8 mouse cellular contexts compared by ENCODE assay signal in the genomic region with DNA sequence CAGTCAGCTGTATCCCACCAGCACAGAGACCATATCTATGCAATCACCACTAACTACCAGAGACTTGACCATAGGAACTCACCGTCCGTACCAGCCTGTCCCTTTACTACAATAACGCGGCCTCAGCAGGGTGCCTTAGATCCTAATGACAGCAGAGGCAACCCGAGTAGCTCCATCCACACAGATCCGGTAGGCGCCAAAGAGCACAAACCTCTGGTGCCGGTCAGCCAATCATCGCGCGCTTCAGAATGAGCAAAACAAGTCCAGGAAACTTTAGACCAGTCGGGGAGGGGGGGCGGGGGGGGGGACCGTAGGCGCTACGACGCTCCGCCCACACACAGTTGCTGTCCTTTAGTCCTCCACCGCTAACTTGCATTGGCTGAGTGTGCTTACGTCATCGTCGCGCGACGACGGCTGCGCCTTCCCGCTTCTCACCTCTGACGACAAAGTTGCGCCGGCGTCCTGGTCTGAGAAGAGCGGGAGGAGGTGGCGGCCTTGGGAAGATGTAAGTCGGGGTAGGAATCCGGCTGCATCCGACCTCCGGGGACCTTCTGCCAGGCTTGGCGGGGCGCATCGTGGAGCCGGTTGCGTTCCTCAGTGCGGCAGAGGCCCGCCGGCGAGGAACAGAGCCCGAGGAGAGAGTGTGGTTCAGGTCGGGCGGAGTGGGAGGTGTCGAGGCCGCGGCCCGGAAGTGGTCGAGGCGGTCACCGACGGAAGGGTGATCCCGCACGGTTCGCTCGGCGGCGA. TPM values are rescaled to one million over a fixed set of nuclear protein-coding genes. Genes with fewer than 3 reads are reported as not detected.
DNase-seq lines count a peak whose midpoint lies in the region; ATAC-seq lines count a peak whose summit lies in the region.

TSS of gene Rnps1 (plus strand) at position 336 of the 747 bp plus-strand sequence.

- peak within 1 kb of the TSS; percentile 72 for H3K4me3 ChIP-seq in lung, embryonic 16.5 days (ENCODE audit: low read length)

- peak; percentile 82 to 89 for ATAC-seq in hematopoietic stem cell, adult 5-6 weeks (replicated peaks in 1 of 2; ENCODE audit: insufficient read depth in 1 of 2, low FRiP score in 2 of 2, low TSS enrichment in 1 of 2, low read depth in 1 of 2, poor library complexity in 2 of 2, severe bottlenecking in 2 of 2)
- peak; percentile 97 for ATAC-seq in lung, embryonic 16.5 days (ENCODE audit: low read depth)

- H3K9ac ChIP-seq in lung, embryonic 16.5 days (ENCODE audit: low read length): peak within 1 kb of the TSS; percentile 82

- DNase-seq in MEL-GATA-1-ER (ENCODE audit: extremely low read depth, low read depth): peak; percentile 96
- peak; percentile 87 for DNase-seq in cerebellum, adult 8-10 months
- DNase-seq in forelimb bud, embryonic 11.5 days (ENCODE audit: low read depth, low spot score): peak; percentile 100
- peak; percentile 83 for DNase-seq in layer of hippocampus, adult 9-10 months (ENCODE audit: low spot score)
- DNase-seq in ovary, postnatal 10 days (ENCODE audit: low spot score): peak; percentile 73
- peak; percentile 85 to 87 for DNase-seq in thymus, postnatal 10 days (ENCODE audit: low spot score in 2 of 2)

- no peaks in the 10 kb centered on the region for H3K9me3 ChIP-seq in lung, embryonic 16.5 days (ENCODE audit: control insufficient read depth, low read length)

- H3K27me3 ChIP-seq in lung, embryonic 16.5 days (ENCODE audit: control insufficient read depth, insufficient read depth, low read depth, low read length): no peaks in the 10 kb centered on the region

- WGBS in lung, embryonic 16.5 days: under 1% methylated on average over 64 of the region's 64 CpGs

- H3K4me1 ChIP-seq in lung, embryonic 16.5 days (replicated peaks; ENCODE audit: control insufficient read depth, insufficient read depth, low read length): peaks cover 13% of the 10 kb centered on the region

- peak within 1 kb of the TSS; percentile 91 for H3K27ac ChIP-seq in lung, embryonic 16.5 days (ENCODE audit: low read length)

- H3K36me3 ChIP-seq in lung, embryonic 16.5 days (ENCODE audit: control insufficient read depth, insufficient read depth, low read length): peaks cover 23% of the 10 kb centered on the region

- peak within 1 kb of the TSS; percentile 93 for H3K4me2 ChIP-seq in lung, embryonic 16.5 days (ENCODE audit: low read depth, low read length)

RNA-seq across cellular contexts. Expression of gene Rnps1, which starts in this region (rescaled TPM):
- 160 and 256 TPM in 2 replicates for total RNA-seq in hematopoietic stem cell, adult 5-6 weeks (2017)
- 226 and 246 TPM in 2 replicates for polyA plus RNA-seq in lung, embryonic 16.5 days (2015; fragmentation: Nextera tagmentation; extraction: Ambion mirVana)

Comparison
In these comparisons a context has a peak if more than half of its experiments do, and no peak if none do; other contexts are left out.
1. Peak in every context shown above with its lines: DNase-seq, ATAC-seq, H3K4me3 ChIP-seq and H3K27ac ChIP-seq.